Mouse (Mus musculus): ENCODE results near the gene Meox1.

DNA sequence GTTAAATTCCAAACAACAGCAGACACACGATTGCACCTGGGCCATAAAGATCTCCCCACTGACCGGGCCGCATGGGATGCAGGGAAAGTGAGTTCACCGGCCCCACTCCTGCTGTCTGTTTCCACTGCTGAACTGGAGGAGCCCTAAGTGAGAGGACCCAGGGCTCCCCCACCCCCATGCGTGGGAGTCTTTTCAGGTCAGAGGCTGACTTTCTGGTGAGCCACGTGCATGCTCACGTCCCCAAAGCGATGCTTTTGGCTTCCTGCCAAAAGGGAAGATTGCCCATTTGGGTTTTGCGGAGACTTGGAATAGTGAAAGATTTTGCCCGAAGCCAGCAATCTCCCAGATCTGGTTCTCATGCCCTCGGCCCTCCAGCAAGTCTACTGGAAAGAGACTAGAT, 2.7 kb downstream of the Meox1 start:
- TF ChIP-seq E2F4 (IDR thresholded peaks at IDR 0.05; ENCODE audit: insufficient read depth) = no peak
- no peak for TF ChIP-seq TCF12 (IDR thresholded peaks at IDR 0.05; ENCODE audit: insufficient read depth, poor library complexity, severe bottlenecking)
- TF ChIP-seq USF1 (IDR thresholded peaks at IDR 0.05; ENCODE audit: low read depth) = no peak
- TF ChIP-seq POLR2A (IDR thresholded peaks at IDR 0.05; ENCODE audit: insufficient read length, low read depth) = no peak
- no peak for TF ChIP-seq POLR2AphosphoS2 (IDR thresholded peaks at IDR 0.05; ENCODE audit: insufficient read length, low read depth)
- TF ChIP-seq TCF3 (IDR thresholded peaks at IDR 0.05; ENCODE audit: insufficient read length, low read depth) = no peak
- TF ChIP-seq MYOD1 (IDR thresholded peaks at IDR 0.05; ENCODE audit: control insufficient read depth in 1 of 3, insufficient read length in 2 of 3, low read depth in 2 of 3) = no peak
- TF ChIP-seq MAX (IDR thresholded peaks at IDR 0.05; ENCODE audit: low read depth) = no peak
- no peak for TF ChIP-seq SRF (IDR thresholded peaks at IDR 0.05; ENCODE audit: control insufficient read depth, insufficient read length, low read depth)
- TF ChIP-seq MYOG (IDR thresholded peaks at IDR 0.05; ENCODE audit: control insufficient read depth in 1 of 3, insufficient read depth in 1 of 3, insufficient read length in 2 of 3, low read depth in 2 of 3) = no peak
- TF ChIP-seq REST (IDR thresholded peaks at IDR 0.05; ENCODE audit: insufficient read depth, insufficient read length) = no peak
